ENCODE assay signal across 10 mouse cellular contexts in the genomic region with DNA sequence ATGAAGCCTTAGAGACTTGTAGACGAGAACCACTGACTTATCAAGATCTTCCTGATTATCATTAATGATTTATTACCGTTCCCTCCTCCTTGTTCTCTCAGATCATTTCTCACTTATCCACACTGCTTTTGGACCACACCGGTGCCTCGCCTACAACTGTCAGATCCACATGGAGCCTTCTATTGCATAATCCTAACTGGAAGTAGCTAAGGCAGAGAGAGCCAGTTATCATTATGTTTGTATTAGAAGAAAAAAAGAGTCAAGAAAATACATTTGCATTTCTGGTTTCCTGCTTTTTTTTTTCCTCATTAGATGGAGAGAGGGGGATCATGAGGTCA.
DNase-seq lines count a peak whose midpoint lies in the region; ATAC-seq lines count a peak whose summit lies in the region.
"Had no signal": no experiment of that assay in that cellular context is flagged by ENCODE, and none has a peak within 500 bp of the region (broad histone marks: within the 10 kb centered on the region; RNA-seq: fewer than 3 reads in every experiment).

No protein-coding gene starts in this region.

- WGBS in kidney, embryonic 14.5 days = 36% methylated on average over 4 of the region's 4 CpGs
- 65% methylated on average over 4 of the region's 4 CpGs for WGBS in midbrain, embryonic 12.5 days

- H3K36me3 ChIP-seq in kidney, embryonic 14.5 days (ENCODE audit: control insufficient read depth, insufficient read depth, low read length) = no peaks in the 10 kb centered on the region
- no peaks in the 10 kb centered on the region for H3K36me3 ChIP-seq in midbrain, embryonic 12.5 days
- H3K36me3 ChIP-seq: limb, embryonic 12.5 days; stomach, embryonic 15.5 days had no signal

- no peaks in the 10 kb centered on the region for H3K9me3 ChIP-seq in kidney, embryonic 14.5 days (ENCODE audit: control insufficient read depth, low read length)
- H3K9me3 ChIP-seq in midbrain, embryonic 12.5 days = no peaks in the 10 kb centered on the region
- H3K9me3 ChIP-seq: limb, embryonic 12.5 days; stomach, embryonic 15.5 days had no signal

- no peaks in the 10 kb centered on the region for H3K27me3 ChIP-seq in kidney, embryonic 14.5 days (ENCODE audit: control insufficient read depth, insufficient read depth, low read length)
- peaks cover 29% of the 10 kb centered on the region for H3K27me3 ChIP-seq in midbrain, embryonic 12.5 days
- H3K27me3 ChIP-seq: limb, embryonic 12.5 days; stomach, embryonic 15.5 days had no signal

- peak; percentile 9; the same call in 1 of the 2 replicates for ATAC-seq in kidney, embryonic 14.5 days (ENCODE audit: low FRiP score, low TSS enrichment)
- ATAC-seq in granulocyte monocyte progenitor cell, adult 5-6 weeks (replicated peaks; ENCODE audit: poor library complexity, severe bottlenecking) = 0 out of 2 replicates have a peak, but pooled peaks have one; percentile 20
- 0 out of 2 replicates have a peak, but pooled peaks have one; percentile 17 for ATAC-seq in midbrain, embryonic 12.5 days (ENCODE audit: low FRiP score, low read depth)
- no peak for ATAC-seq in activated CD4-positive, CD25-positive, alpha-beta regulatory T cell, adult 4 months

- no peak overlapping the region for H3K4me3 ChIP-seq in kidney, embryonic 14.5 days (ENCODE audit: low read length)
- no peak overlapping the region for H3K4me3 ChIP-seq in midbrain, embryonic 12.5 days
- H3K4me3 ChIP-seq: stomach, embryonic 15.5 days had no signal

- no peaks in the 10 kb centered on the region for H3K4me1 ChIP-seq in kidney, embryonic 14.5 days (ENCODE audit: control insufficient read depth, insufficient read depth, low read length)
- H3K4me1 ChIP-seq in midbrain, embryonic 12.5 days = no peaks in the 10 kb centered on the region
- H3K4me1 ChIP-seq: limb, embryonic 12.5 days; stomach, embryonic 15.5 days had no signal

- H3K4me2 ChIP-seq in kidney, embryonic 14.5 days (replicated peaks; ENCODE audit: low read depth, low read length) = no peak overlapping the region
- H3K4me2 ChIP-seq in midbrain, embryonic 12.5 days (replicated peaks) = peak overlapping the region; percentile 38; the same call in 1 of the 2 replicates

- H3K9ac ChIP-seq in kidney, embryonic 14.5 days (ENCODE audit: low read depth, low read length) = no peak overlapping the region
- no peak overlapping the region for H3K9ac ChIP-seq in midbrain, embryonic 12.5 days (replicated peaks)
- H3K9ac ChIP-seq: limb, embryonic 12.5 days; stomach, embryonic 15.5 days had no signal

- no peak overlapping the region for H3K27ac ChIP-seq in kidney, embryonic 14.5 days (ENCODE audit: low read depth, low read length)
- H3K27ac ChIP-seq in midbrain, embryonic 12.5 days (replicated peaks) = no peak overlapping the region
- H3K27ac ChIP-seq: limb, embryonic 12.5 days; stomach, embryonic 15.5 days had no signal

- DNase-seq in kidney, postnatal 14 days = no peak
- peak; percentile 6 for DNase-seq in Muller cell, postnatal 12 days (ENCODE audit: inconsistent ontology term)
- no peak for DNase-seq in right cerebral cortex, postnatal 4 days
- no peak for DNase-seq in urinary bladder, postnatal 25 days (ENCODE audit: low spot score)
